Mouse (Mus musculus) kidney, embryonic 14.5 days (tissue): ENCODE data around the gene Pttg1ip. TPM values are rescaled to one million over a fixed set of nuclear protein-coding genes. Genes with fewer than 3 reads are reported as not detected.

Source experiments
- ATAC-seq: fragments of 200-750 bp; cut with Nextera tagmentation; 2 replicates; pipeline ENCODE4 v1.8.0; 2017; ENCODE audit warnings: moderate number of reproducible peaks, mild to moderate bottlenecking, moderate TSS enrichment, moderate library complexity; ENCODE audit not compliant: low FRiP score, low TSS enrichment
- H3K27ac ChIP-seq: fragments of 300-500 bp; sonication (generic); 2 replicates; pipeline ENCODE4 v1.5.1; 2014; ENCODE audit warnings: low read depth, mild to moderate bottlenecking, low read length, moderate library complexity, mixed read lengths
- H3K27me3 ChIP-seq: fragments of 300-500 bp; sonication (generic); 2 replicates; pipeline ENCODE4 v1.6.1; 2014; ENCODE audit warnings: mild to moderate bottlenecking, low read length; ENCODE audit not compliant: control insufficient read depth, insufficient read depth
- H3K36me3 ChIP-seq: fragments of 300-500 bp; sonication (generic); 2 replicates; pipeline ENCODE4 v1.6.1; 2014; ENCODE audit warnings: low read length, mixed read lengths; ENCODE audit not compliant: control insufficient read depth, insufficient read depth
- H3K4me1 ChIP-seq: fragments of 300-500 bp; sonication (generic); 2 replicates; pipeline ENCODE4 v1.6.1; 2014; ENCODE audit warnings: low read length, mixed read lengths; ENCODE audit not compliant: control insufficient read depth, insufficient read depth
- H3K4me2 ChIP-seq: fragments of 300-500 bp; sonication (generic); replicated peaks from 2 replicates; pipeline ENCODE4 v1.6.1; 2014; ENCODE audit warnings: low read depth, mild to moderate bottlenecking, low read length
- H3K4me3 ChIP-seq: fragments of 300-500 bp; sonication (generic); 2 replicates; pipeline ENCODE4 v1.5.1; 2014; ENCODE audit warnings: mild to moderate bottlenecking, low read length
- H3K9ac ChIP-seq: fragments of 300-500 bp; sonication (generic); 2 replicates; pipeline ENCODE4 v1.6.1; 2014; ENCODE audit warnings: low read depth, mild to moderate bottlenecking, low read length, moderate library complexity
- H3K9me3 ChIP-seq: fragments of 300-500 bp; sonication (generic); 2 replicates; pipeline ENCODE4 v1.6.1; 2016; ENCODE audit warnings: low read length; ENCODE audit not compliant: control insufficient read depth
- WGBS: fragments of 180-500 bp; shearing (Covaris S2); extraction: QIAGEN DNeasy Blood & Tissue Kit; methylation state at CpG from one replicate; pipeline ENCODE4 v1.1.7; 2014; 5-methylcytosine and 5-hydroxymethylcytosine counted together
- polyA plus RNA-seq: library from polyadenylated mRNA; unstranded; fragments of >200 nt; fragmentation: Nextera tagmentation; extraction: Ambion mirVana; gene quantifications from 2 replicates; pipeline ENCODE4 v1.2.1, GENCODE M21; 2014

Pttg1ip gene
- polyA plus RNA-seq, 1 experiment from 2014 or later = 144 TPM

- no peak for ATAC-seq
- no peak overlapping the region for H3K4me2 ChIP-seq
- 0 out of 2 replicates have a peak, but pooled peaks cover 3% of the 10 kb centered on the region for H3K4me1 ChIP-seq
- no peak overlapping the region for H3K4me3 ChIP-seq
- 70% methylated on average over 13 of the region's 13 CpGs for WGBS
- H3K9ac ChIP-seq = no peak overlapping the region
- peaks cover 54% of the 10 kb centered on the region for H3K36me3 ChIP-seq
- H3K27me3 ChIP-seq = no peaks in the 10 kb centered on the region
- no peaks in the 10 kb centered on the region for H3K9me3 ChIP-seq
- no peak overlapping the region for H3K27ac ChIP-seq
Measured at GRCm38 (mm10) chr10:77634452-77635231, 53.1 kb downstream of the Pttg1ip start.

- no peak for ATAC-seq
- H3K36me3 ChIP-seq = peaks cover 61% of the 10 kb centered on the region
- WGBS = 91% methylated on average over 7 of the region's 7 CpGs
Measured at GRCm38 (mm10) chr10:77636234-77636922, 54.9 kb downstream of the Pttg1ip start.

GRCm38 (mm10) chr10:77638956-77639355 is 57.4 kb downstream of the Pttg1ip start:
- Histone ChIP-seq H3K4me3 (no peak overlapping the region), H3K4me2 (no peak overlapping the region), H3K27ac (no peak overlapping the region), H3K9ac (no peak overlapping the region), H3K9me3 (no peaks in the 10 kb centered on the region), H3K27me3 (no peaks in the 10 kb centered on the region), H3K4me1 (0 out of 2 replicates have a peak, but pooled peaks cover 3% of the 10 kb centered on the region), H3K36me3 (peaks cover 65% of the 10 kb centered on the region)
- ATAC-seq = no peak
- WGBS = 86% methylated on average over 6 of the region's 6 CpGs

More at GRCm38 (mm10) chr10:77636234-77636922, 54.9 kb downstream of the Pttg1ip start:
- no peak overlapping the region for H3K4me2 ChIP-seq
- no peaks in the 10 kb centered on the region for H3K27me3 ChIP-seq
- H3K27ac ChIP-seq = no peak overlapping the region
- no peak overlapping the region for H3K4me3 ChIP-seq
- H3K9me3 ChIP-seq = no peaks in the 10 kb centered on the region
- H3K4me1 ChIP-seq = 0 out of 2 replicates have a peak, but pooled peaks cover 3% of the 10 kb centered on the region
- no peak overlapping the region for H3K9ac ChIP-seq

- no peaks in the 10 kb centered on the region for H3K4me1 ChIP-seq
- peaks cover 69% of the 10 kb centered on the region for H3K36me3 ChIP-seq
- no peak overlapping the region for H3K9ac ChIP-seq
- no peak overlapping the region for H3K4me3 ChIP-seq
- no peaks in the 10 kb centered on the region for H3K9me3 ChIP-seq
- WGBS = 75% methylated on average over 7 of the region's 7 CpGs
- no peaks in the 10 kb centered on the region for H3K27me3 ChIP-seq
- H3K4me2 ChIP-seq = no peak overlapping the region
- no peak for ATAC-seq
- H3K27ac ChIP-seq = no peak overlapping the region
Measured at GRCm38 (mm10) chr10:77643160-77643559, 61.6 kb downstream of the Pttg1ip start.

- no peak for ATAC-seq
Measured at GRCm38 (mm10) chr10:77645571-77645970, 64.1 kb downstream of the Pttg1ip start.

GRCm38 (mm10) chr10:77647461-77647860 is 65.9 kb downstream of the Pttg1ip start:
- H3K36me3 ChIP-seq = peaks cover 42% of the 10 kb centered on the region
- H3K9me3 ChIP-seq = no peaks in the 10 kb centered on the region
- H3K9ac ChIP-seq = no peak overlapping the region
- no peaks in the 10 kb centered on the region for H3K4me1 ChIP-seq
- no peak overlapping the region for H3K4me2 ChIP-seq
- no peak for ATAC-seq
- H3K27me3 ChIP-seq = no peaks in the 10 kb centered on the region
- H3K4me3 ChIP-seq = no peak overlapping the region
- 88% methylated on average over 1 of the region's 1 CpGs for WGBS
- H3K27ac ChIP-seq = no peak overlapping the region

More at GRCm38 (mm10) chr10:77645571-77645970, 64.1 kb downstream of the Pttg1ip start:
- Histone ChIP-seq H3K9me3 (no peaks in the 10 kb centered on the region), H3K4me3 (no peak overlapping the region), H3K27ac (no peak overlapping the region), H3K4me1 (no peaks in the 10 kb centered on the region), H3K4me2 (no peak overlapping the region), H3K36me3 (peaks cover 60% of the 10 kb centered on the region), H3K9ac (no peak overlapping the region), H3K27me3 (no peaks in the 10 kb centered on the region)
- WGBS = 90% methylated on average over 5 of the region's 5 CpGs

- Histone ChIP-seq H3K4me2 (no peak overlapping the region), H3K27me3 (no peaks in the 10 kb centered on the region), H3K4me1 (no peaks in the 10 kb centered on the region), H3K9me3 (no peaks in the 10 kb centered on the region), H3K36me3 (peaks cover 39% of the 10 kb centered on the region), H3K4me3 (no peak overlapping the region), H3K27ac (no peak overlapping the region), H3K9ac (no peak overlapping the region)
- 82% methylated on average over 8 of the region's 8 CpGs for WGBS
- no peak for ATAC-seq
Measured at GRCm38 (mm10) chr10:77647901-77648300, 66.4 kb downstream of the Pttg1ip start.
